Mouse (Mus musculus): ENCODE measurements around the gene Kcnmb2.

Gene Kcnmb2

GRCm38 (mm10) chr3:31902504-31903330 is at the start of gene Kcnmb2:
Gene Kcnmb2 (plus strand): TSS chr3:31902507.
- DNase-seq = no peak

DNA sequence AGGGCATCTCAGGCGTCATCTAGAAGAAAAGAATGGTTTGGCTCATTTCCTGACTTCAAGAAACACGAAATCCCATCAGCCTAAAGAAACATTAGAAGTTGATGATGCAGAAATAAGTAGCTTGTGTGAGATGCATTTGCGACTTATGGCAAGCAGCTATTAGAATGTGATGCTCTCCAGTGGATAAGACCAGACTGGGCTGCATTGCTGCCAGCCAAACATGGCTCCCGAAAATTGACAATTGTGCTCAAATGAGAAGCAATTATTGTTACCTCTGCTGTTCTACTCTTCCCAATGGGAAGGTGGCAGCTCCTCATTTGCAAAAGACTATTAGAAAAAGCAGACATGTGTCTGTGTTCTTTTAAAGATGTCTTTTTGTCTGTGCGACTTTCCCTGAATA is 38.8 kb upstream of the Kcnmb2 start:
- no peak for DNase-seq

DNA sequence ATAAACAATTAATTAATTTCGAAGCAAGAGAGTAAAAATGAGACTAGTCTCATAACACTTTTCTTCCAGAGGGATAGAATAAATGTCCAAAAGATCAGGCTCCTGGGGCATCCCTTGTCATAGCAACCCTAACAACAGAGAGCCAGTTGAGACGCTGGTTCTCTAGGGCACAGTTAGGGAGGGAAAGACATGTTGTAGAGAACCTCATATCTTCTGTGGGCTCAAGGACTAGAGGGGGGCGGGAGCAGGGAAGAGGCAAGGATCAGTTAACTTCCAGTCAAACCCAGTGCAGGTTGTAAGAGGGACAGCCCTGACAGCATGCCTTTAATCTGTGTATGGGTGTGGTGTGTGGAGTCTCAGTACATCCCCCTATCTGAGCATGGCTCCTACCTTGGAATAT is 38.2 kb upstream of the Kcnmb2 start:
- DNase-seq = no peak

DNA sequence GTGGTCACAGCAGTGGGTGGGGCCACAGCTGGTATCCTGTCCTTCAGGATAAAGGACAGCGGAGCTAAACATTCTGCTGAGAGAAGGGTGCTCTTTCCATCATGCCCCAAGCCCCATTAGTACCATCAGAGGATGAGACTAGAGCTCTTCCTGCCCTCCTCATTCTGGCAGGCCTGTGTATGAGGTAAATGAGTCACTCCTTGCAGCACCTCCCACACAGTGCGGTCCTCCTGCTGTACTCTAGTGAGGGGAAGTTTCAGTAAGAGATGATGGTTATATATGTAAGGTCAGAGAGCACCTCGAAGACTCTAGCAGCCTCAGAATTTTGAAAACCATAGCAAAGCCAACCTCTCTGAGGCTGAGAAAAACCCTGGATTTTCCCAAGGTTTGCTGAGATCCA is 30.8 kb upstream of the Kcnmb2 start:
- no peak for DNase-seq

DNA sequence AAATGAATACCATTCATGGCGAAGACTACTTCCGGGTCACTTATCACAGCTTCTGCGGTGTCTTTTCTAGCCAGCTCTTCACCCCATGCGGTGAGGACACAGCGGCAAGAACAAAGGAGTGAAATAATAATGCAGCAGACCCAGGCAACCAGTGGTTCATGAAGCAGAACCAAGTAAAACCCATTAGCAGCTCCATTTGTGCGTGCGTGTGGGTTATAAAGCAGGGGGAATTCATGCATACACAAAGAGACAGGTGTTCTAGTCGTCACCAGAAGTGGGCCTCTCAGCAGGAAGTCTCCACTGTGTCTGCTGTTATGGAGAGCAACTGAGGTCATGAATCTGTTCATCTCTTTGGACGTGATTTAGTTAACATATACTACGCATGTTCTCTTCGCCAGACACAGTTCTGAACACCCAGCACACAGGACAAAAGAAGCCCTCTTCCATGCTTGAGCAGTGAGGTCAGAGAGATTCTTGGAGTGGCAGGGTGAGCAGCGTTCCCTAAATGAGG is 19.6 kb upstream of the Kcnmb2 start:
- DNase-seq = no peak

GRCm38 (mm10) chr3:31892653-31893052 is 9.7 kb upstream of the Kcnmb2 start:
- DNase-seq = no peak

- no peak for DNase-seq
Observed at GRCm38 (mm10) chr3:31903506-31903905, 1.2 kb downstream of the Kcnmb2 start.

GRCm38 (mm10) chr3:31904156-31904555 is 1.8 kb downstream of the Kcnmb2 start:
- DNase-seq = no peak

DNA sequence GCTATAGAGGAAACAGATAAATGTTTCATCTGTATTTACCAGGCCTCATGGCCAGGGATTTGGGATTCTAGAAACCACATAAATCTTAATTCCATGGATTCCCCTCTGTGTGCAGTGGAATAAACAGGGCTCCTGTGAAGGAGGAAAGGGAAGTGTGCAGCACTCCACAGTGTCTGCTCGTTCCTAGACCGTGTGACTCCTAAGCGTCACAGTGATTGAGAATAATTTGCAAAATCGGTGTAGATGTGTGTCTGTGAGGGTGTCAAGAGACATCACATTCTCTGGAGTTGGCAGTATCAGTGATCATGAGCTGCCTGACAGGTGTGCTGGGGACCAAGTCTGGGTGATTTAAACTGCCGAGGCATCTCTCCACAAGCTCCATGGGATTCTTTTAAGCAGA is 8.9 kb downstream of the Kcnmb2 start:
- no peak for DNase-seq

DNA sequence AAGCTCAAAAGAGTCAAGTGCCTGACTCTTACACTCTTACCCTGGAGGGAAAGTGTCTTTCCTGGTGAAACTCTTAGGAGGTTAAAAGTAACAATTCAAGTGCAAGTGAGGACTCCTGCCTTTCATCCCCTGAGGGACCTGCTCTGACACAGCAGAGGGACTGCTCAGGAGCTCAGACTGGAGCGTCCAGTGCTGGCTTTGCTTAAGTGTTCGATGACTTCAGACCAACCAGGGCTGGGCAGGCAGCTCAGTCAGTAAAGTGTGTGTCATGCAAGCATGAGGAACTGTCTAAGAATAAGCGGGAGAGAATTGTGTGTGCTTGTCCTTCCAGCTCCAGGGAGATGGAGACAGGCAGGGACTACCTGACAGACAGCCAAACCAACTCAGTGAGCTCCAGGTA is 9.4 kb downstream of the Kcnmb2 start:
- no peak for DNase-seq

DNA sequence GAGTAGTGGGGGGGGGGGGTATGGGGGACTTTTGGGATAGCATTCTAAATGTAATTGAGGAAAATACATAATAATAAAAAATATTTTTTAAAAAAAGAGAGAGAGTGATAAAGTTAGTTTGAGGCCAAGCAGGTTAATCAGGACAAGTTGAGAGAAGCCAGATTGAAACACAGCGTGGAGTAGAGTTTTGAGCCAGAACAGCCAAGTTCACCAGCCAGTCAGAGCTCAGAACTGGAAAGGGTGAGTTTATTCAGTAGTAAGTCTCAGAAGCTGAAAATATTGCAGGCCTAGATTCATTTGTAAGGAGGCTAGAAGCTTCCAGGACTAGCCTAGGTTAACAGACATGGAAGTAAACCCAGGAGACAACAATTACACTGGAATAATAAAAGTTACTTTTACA is 26.2 kb downstream of the Kcnmb2 start:
- DNase-seq = no peak

DNA sequence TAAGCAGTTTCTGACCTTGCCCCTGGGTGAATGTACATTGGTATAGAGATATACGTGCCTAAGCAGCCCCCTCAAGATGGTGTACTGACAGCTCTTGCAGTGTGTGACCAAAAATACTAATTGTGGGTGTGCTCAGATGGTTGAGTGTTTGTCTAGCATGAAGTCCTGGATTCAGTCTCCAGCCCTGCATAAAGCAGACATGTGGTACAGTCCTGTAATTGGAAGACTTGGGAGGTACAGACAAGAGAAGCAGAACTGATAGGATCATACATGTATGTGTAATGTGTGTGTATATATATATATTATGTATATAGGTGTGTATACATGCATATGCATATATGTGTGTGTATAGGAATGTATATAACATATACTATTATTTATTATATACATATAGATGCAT is 32.4 kb downstream of the Kcnmb2 start:
- DNase-seq = no peak

DNA sequence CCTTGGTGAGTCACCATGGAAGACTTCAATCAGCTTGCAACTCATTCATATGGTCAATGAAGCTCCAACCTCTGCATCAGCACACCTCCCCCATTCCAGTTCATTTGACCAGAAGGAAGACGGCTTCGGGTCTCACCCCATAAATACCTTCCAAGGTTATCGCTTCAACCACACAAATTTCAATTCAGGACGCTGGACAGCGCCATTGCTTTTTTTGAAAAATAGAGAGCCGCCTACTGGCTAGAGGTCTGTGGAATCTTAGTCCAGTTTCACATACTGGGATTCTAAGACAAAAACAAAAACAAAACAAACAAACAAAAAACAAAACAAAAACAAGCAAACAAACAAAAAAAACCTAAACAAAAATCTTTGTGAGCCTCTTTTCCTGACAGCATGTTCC is 39.2 kb downstream of the Kcnmb2 start:
- DNase-seq = no peak

- DNase-seq = no peak
Observed at GRCm38 (mm10) chr3:31954213-31954612, 51.9 kb downstream of the Kcnmb2 start.

DNA sequence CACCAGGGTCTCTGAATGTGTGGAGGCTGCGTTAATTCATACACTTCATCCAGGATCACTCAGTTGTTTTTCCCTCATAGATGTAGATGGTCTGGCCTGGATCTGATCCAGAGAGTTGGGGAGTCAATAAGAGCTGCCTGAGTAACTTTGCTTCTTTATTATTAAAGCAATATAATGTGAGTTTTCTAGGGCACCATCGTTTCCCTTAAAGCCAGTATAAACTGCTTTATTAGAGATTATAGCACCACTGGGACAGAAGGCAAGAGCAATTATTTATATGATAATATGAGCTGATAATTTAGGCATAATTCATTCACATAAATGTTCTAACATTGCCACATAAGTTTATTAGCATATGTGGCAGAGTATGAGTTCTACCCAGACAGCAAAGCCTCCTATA is 52.7 kb downstream of the Kcnmb2 start:
- DNase-seq = no peak

- DNase-seq = no peak
Observed at GRCm38 (mm10) chr3:31959821-31960220, 57.5 kb downstream of the Kcnmb2 start.

GRCm38 (mm10) chr3:31961175-31961574 is 58.9 kb downstream of the Kcnmb2 start:
- DNase-seq = no peak

DNA sequence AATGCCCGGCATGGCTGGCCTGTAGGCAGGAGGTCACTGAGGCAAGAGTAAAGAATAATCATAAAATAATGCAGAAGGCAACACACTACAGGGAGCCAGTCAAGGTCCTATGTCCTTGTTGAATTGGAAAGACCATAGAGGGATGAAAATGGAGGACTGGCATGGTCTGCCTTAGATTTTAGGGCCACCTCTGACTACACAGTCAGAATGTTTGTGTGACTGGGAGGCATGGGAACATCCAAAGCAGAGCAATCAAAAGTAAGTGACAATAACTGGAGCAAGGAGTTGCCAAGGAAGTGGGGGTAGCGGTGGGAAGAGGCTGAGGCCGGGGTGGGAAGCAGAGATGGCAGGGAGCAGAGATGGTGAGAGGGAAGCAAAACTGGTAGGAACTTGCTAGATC is 60.8 kb downstream of the Kcnmb2 start:
- DNase-seq = no peak

DNA sequence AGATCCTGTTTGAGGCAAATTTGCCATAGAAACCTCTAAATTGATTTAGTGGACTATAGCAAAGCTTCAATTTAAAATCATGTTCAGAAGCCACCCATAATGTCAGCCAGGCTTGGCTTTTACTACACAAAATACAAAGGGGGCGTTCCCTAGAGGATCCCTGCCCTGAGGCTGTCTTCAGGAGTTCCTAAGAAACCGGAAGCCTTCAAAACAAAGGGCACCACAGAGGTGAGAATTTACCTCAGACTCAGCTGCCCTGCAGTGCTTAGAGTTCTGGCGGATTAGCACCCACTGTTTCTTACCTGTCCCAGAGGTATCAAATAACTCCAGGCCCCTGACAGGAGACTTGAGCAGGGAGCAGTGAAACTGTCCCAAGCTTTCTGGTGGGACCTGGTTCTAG is 77.4 kb downstream of the Kcnmb2 start:
- DNase-seq = no peak

DNA sequence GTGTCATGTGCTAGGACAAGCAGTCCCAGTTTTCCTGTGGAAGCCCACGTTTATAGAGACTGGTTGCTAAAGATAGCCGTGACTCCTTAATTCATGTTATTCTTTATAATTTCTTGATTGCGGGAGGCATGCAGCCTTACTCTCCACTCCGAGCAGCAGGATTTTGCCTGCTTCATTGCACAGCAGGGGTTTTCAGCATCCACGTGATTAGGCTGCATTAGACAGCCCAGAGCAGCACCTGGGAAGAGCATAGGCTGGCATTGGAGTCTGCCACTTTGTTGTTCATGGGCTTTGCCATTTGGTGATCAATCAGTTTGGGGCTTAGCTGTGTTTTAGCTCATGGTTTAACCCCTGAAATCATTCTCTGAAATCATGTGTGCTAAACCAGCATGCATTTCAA is 80.1 kb downstream of the Kcnmb2 start:
- no peak for DNase-seq

- DNase-seq = no peak
Observed at GRCm38 (mm10) chr3:31985103-31985502, 82.8 kb downstream of the Kcnmb2 start.

DNA sequence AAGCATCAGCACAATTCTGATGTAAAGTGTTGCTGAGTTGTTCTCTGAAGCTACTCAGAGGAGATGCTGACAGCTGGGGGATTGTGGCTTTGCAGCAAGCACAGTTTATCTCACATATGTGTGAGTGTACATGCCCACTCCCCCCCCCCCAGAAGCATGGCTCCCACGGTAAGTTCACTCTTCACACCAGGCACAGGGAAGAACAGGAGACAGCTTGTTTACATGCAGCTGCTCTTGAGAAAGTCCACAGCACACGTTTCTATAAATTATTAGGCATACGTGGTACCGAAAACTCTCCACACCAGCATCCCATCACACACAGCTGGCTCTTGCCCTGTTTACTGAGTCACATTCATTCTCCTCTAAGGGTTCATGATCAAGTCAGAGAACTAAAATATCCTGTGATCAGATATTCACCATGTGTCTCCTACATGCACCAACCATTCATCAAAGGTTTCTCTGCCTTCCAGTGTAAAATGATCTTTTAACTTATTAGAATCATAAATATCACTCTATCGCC is 89.3 kb downstream of the Kcnmb2 start:
- DNase-seq = no peak

GRCm38 (mm10) chr3:32011566-32011965 is 109.3 kb downstream of the Kcnmb2 start:
- no peak for DNase-seq

DNA sequence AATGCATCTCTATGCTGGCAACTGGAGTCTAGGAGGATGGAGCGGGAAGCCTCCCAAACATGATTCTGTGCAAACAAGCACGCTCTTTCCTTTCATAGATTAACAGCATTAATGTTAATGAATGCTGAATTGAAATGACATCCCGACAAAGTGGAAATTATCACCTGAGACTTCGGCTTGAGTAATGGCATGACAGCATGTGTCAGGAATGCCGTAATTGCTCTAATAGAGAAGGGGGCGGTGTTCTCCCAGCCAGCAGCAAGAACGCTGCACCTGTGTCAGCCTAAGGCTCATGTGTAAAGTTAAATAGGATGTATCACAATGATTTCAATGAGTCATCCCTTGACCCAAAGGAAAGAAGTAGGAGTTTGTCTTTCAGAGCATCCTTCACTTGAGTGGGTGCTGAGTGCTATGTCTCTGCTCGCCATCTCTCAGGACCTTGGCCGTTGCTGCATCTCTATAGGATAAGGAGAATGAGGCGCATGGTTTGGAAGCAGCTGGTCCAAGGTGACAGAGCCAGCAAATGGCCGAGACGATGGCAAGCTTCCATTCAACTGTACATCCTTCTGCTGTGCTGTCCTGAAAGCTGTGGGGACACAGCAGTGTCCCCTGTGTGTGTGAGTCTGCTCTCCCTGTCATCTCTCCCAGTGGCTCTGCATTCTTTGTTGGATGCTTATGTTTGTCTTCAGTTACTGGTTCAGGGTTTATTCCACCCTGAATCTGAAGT is 110.1 kb downstream of the Kcnmb2 start:
- no peak for DNase-seq

Measured in thymus, postnatal 25 days (tissue).